16 mouse cellular contexts compared by ENCODE assay signal in the genomic region with DNA sequence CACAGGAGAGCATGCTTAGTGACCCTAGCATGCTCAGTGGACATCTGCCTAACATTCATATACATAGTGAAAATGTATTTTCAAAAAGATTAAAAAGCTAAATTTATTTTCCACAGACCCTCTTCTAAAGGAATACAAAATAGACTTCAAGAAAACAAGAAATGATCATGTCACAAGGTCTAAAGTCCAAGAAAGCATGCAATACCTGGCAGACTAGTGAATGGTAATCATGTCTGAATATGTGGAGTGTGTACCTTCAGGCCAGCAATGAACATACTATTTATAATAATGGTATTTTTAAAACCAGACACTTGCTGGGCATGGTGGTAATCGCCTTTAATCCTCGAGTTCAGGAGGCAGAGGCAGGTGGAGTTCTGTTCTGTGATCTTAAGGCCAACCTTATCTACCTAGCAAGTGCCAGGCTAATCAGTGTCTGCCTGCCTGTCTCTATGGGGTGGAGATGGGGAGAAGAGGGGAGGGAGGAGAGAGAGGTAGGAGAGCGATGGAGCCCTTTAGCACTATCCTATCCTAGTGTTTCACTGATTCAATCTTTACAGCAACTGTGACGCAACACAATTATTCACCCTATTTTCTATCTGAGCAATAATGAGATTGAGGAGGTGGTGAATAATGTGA.
DNase-seq lines count a peak whose midpoint lies in the region; ATAC-seq and TF ChIP-seq lines count a peak whose summit lies in the region.
"Had no signal": no experiment of that assay in that cellular context is flagged by ENCODE, and none has a peak within 500 bp of the region (broad histone marks: within the 10 kb centered on the region; RNA-seq: fewer than 3 reads in every experiment).

No protein-coding gene starts in this region.

- no peak for ATAC-seq in hindbrain, embryonic 13.5 days (ENCODE audit: low FRiP score)
- ATAC-seq in megakaryocyte-erythroid progenitor cell, adult 5-6 weeks (replicated peaks; ENCODE audit: low FRiP score, low TSS enrichment, poor library complexity, severe bottlenecking), result peak; percentile 55; the same call in 1 of the 2 replicates
- ATAC-seq in frontal cortex, adult (ENCODE audit: low TSS enrichment), result no peak

- no peak overlapping the region for H3K4me2 ChIP-seq in hindbrain, embryonic 13.5 days
- H3K4me2 ChIP-seq: heart, embryonic 11.5 days had no signal

- no peaks in the 10 kb centered on the region for H3K27me3 ChIP-seq in hindbrain, embryonic 13.5 days

- 86% methylated on average over 4 of the region's 4 CpGs for WGBS in hindbrain, embryonic 13.5 days

- no peak for DNase-seq in layer of hippocampus, adult 2 months (ENCODE audit: low spot score in 2 of 2)
- DNase-seq in layer of hippocampus, postnatal 10 days (ENCODE audit: low spot score in 2 of 2), result no peak
- peak; percentile 11 for DNase-seq in NIH3T3 (ENCODE audit: low read depth)
- DNase-seq in kidney, postnatal 10 days, result no peak
- no peak for DNase-seq in thymus, postnatal 10 days (ENCODE audit: low spot score in 2 of 2)
- DNase-seq: adrenal gland, adult 8-10 months; cerebellum, adult 9-11 months; gastrocnemius, postnatal 25 days; kidney, adult 18-20 months; kidney, postnatal 36 days; right cerebral cortex, postnatal 4 days; thymus, adult 18-20 months had no signal

- peak overlapping the region; percentile 53 for H3K27ac ChIP-seq in layer of hippocampus, adult 2 months
- peak overlapping the region; percentile 63 for H3K27ac ChIP-seq in hindbrain, embryonic 13.5 days

- no peaks in the 10 kb centered on the region for H3K36me3 ChIP-seq in hindbrain, embryonic 13.5 days

- no peak overlapping the region for H3K4me3 ChIP-seq in layer of hippocampus, adult 2 months
- no peak overlapping the region for H3K4me3 ChIP-seq in hindbrain, embryonic 13.5 days

- no peak overlapping the region for H3K9ac ChIP-seq in hindbrain, embryonic 13.5 days

- peaks cover 28% of the 10 kb centered on the region for H3K4me1 ChIP-seq in hindbrain, embryonic 13.5 days (replicated peaks)

- TF ChIP-seq CTCF in layer of hippocampus, adult 2 months (conservative IDR thresholded peaks at IDR 0.05), result no peak

- H3K9me3 ChIP-seq in hindbrain, embryonic 13.5 days, result no peaks in the 10 kb centered on the region
